Mouse (Mus musculus): ENCODE measurements at regions not wholly inside any gene's neighbourhood (a gene's known extent, or its start where the extent isn't known, plus 50 kb on each side); places are given as distances from the start of the nearest gene placed in this dataset.
"Not testable (repeated sequence)": the region's sequence is repeated elsewhere in the genome, so short reads cannot be mapped to it uniquely, and the experiment has no call there.

DNA sequence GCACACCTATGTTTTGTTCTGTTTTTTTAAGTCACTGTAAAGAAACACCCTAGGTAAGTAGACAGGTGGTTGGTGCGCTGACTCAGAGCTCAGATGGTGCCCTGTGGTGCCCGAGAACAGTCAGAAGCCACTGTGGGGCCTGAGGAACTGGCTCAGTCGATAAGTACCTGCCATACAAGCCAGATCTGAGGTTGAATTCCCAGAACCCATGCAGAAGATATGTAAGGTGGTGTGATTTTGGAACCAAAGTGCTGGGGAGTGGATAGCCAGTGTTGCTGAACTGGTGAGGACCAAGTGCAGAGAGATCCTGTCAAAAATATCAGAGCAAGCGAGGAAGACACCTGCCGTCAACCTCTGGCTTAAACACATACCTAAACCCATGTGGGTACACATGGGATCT, 65.4 kb downstream of the Chst1 start:
- DNase-seq (ENCODE audit: low spot score) = no peak

DNA sequence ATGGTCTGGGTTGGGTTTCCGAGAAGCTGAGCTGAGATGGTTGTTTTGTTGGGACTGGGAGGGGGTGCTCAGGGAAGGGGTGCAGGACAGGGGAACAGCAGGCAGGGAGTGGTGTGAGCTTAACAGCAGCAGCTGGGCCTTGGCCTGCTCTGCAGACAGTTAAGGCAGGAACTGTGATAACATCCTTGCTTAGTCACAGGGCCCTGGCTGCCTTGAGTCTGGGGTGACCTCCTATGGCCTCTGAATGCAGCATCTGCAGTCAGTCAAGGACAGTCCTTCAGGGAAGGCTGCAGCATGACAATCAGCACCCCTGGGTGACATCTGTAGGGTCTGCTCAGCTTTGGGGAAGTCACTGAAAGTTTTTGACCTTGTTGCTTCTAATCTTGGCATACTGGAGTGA, 67.7 kb downstream of the Chst1 start:
- DNase-seq (ENCODE audit: low spot score) = no peak

DNA sequence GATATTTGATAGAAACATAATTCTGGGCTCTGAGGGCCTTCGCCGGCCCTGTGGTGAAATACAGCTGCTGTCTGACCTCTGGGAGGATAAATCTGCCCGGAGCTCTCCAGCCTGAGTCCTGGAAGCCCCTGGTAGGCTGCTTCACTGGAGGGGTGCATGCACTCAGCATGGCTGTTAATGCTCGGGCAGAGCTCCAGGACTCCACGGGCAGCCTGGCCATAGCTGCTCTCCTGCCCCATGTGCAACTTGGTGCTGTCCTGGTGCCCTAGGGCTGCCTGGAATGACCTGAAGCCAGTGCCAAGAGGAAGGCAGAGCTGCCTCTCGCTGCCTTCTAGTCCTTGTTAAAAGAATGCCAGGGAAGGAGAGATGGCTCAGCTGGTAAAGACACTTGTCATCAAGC, 68.2 kb downstream of the Chst1 start:
- no peak for DNase-seq (ENCODE audit: low spot score)

- not testable (repeated sequence) for DNase-seq (ENCODE audit: low spot score)
These were observed 70.0 kb downstream of the Chst1 start for GRCm38 (mm10) chr2:92669431-92670081.

DNA sequence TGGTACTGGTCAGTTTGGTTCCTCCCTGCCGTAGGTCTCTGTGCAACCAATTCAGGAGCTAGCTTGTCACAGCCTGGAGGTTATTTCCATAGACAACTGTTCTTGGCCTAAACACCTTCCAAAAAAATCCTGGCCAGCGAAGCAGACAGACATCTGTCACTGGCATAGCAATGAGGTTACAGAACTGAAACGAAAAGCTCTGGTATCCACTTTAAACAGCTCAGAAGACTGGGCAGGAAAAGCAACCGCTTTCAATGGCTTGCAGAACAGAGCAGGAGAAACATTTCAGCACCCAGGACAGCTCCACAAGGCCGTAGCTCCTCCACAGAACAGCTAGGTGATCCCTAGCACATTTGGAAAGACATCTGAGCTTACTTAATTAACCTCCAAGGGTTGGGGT, 72.1 kb downstream of the Chst1 start:
- peak; percentile 21 for DNase-seq (ENCODE audit: low spot score)

DNA sequence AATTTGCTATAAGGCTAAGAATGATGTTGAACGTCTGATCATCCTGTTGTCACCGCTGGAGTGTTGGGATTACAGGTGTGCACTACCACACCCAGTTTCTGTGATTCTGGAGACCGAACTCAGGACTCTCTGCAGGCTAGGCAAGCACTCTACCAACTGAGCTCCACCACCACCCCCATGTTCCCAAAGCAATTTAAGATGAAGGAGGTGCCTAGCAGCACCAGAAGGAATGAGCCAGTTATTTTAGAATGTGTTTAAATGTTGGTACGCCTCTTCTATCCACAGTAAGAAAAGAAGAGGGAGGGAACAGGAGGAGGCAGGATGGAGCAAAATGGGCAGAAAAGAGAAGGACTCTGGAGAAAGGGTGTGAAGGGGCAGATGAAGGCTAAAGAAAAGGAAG, 72.6 kb downstream of the Chst1 start:
- no peak for DNase-seq (ENCODE audit: low spot score)

GRCm38 (mm10) chr2:92673064-92673813, 73.7 kb downstream of the Chst1 start:
- no peak for DNase-seq (ENCODE audit: low spot score)

GRCm38 (mm10) chr2:92673931-92674330, 74.4 kb downstream of the Chst1 start:
- no peak for DNase-seq (ENCODE audit: low spot score)

- no peak for DNase-seq (ENCODE audit: low spot score)
These were observed 75.7 kb downstream of the Chst1 start for GRCm38 (mm10) chr2:92675247-92675646.

GRCm38 (mm10) chr2:92678276-92678930, 78.9 kb downstream of the Chst1 start:
- no peak for DNase-seq (ENCODE audit: low spot score)

- no peak for DNase-seq (ENCODE audit: low spot score)
These were observed 79.6 kb downstream of the Chst1 start for GRCm38 (mm10) chr2:92678999-92679704.

GRCm38 (mm10) chr2:92682256-92682655, 82.7 kb downstream of the Chst1 start:
- no peak for DNase-seq (ENCODE audit: low spot score)

DNA sequence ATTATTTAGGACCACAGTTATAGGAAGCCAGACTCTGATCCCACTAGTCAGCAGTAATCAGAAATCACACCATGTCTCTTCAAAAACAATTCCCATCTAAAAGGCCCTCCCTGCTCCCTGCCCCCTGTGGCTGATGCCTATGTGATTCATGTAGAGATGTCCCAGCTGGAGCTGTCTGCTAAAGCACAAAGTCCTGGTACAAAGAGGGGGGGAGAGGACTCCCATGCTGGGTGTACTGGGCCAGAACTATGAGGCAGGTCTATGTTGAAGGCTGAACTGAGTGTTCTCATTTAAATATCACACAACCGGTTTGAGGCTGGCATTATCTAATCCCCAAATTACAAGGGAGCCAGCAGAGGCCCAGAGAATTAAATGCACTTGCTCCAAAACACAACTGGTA, 88.2 kb downstream of the Chst1 start:
- DNase-seq (ENCODE audit: low spot score) = no peak

DNA sequence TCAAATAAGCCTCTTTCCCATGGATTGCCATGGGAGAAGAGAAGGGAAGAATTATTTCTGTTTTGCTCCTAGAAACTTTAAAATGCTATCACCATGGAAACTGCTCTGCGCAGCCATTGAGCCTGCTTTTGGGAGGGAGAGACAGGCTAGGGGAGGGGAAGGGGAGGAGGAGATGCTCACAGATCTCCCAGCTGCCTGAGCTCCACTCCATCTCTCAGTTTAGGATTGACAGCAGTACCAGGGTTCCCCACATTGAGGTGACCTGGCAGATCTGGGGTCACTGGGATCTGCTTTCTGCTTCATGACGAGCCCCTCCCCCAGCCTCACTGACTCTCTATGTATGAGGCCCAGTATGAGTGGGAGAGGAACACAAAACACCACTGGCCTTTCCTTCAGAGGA, 89.7 kb downstream of the Chst1 start:
- no peak for DNase-seq (ENCODE audit: low spot score)

- DNase-seq (ENCODE audit: low spot score) = no peak
These were observed 90.8 kb downstream of the Chst1 start for GRCm38 (mm10) chr2:92690304-92690703.

DNA sequence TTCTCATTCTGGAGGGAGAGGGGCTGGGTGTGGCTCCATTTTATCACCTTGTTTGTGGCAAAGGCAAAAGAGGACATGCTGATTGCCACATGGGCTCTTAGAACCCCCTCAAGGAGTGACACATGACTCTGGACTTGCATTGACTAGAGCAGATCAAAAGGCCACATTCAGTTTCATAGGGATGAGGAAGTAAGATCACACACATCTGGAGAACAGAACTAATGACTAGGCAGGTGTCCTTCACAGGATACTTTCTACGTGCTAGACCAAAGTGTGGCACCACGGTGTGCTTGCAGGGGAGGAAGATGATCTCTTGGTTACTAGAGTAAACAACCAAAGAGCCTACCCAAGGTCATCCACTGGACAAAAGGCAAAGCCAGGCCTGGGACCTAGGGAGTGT, 91.9 kb downstream of the Chst1 start:
- DNase-seq (ENCODE audit: low spot score) = no peak

DNA sequence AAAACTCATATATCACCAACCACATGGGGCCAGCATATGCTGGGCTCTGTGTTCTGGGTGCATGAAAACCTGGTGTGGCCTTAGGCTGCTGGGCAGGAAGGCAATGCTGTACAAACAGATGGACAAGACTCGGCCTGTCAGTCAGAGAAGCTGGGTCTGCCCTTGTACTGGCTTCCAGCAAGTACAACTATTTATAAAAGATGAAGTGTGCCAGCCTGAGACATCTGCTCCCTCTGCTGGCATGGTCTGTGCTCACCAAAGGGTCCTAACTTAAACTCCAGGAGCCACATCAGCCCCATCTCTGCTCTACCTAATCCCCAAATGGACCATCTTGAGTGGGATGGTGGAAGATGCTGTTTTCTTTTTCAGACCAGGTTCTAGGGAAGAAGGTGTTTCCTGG, 93.1 kb downstream of the Chst1 start:
- no peak for DNase-seq (ENCODE audit: low spot score)

DNA sequence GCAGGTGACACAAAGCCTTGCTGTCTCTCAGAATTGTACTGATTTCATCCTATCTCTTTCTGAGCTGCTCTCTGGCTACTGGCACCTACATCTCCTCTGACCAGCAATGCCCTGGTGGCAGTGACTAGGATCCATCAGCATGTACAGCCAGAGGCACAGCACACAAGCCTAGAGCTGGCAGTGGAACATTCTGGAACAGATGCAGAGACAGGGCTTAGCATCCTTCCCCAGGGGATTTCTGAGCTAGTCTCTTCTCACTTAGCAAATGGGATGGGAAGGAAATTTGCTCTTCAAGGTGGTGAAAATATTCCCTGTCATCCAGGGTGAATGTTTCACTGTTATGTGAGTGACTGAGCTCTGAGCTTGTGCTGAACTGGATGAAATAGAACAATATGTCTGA, 93.5 kb downstream of the Chst1 start:
- no peak for DNase-seq (ENCODE audit: low spot score)

GRCm38 (mm10) chr2:92694797-92695196, 95.3 kb downstream of the Chst1 start:
- DNase-seq (ENCODE audit: low spot score) = no peak

DNA sequence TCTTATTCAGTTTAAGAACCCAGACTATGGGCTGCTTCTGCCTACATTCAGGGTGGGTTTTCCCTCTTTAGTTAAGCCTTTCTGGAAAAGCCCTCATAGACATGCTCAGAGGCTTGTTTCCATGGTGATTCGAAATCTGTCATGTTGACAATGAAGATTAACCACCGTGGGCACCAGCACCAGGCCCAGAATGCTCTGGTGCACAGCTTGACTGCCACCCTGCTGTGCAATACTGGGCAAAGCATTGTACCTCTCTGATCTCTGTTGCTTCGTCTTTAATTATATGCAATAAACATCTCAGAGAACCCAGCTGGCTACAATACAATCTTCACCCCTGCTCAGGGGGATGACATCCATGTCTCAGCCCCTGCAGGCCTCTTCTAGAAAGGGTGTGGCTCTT, 96.4 kb downstream of the Chst1 start:
- DNase-seq (ENCODE audit: low spot score) = no peak

DNA sequence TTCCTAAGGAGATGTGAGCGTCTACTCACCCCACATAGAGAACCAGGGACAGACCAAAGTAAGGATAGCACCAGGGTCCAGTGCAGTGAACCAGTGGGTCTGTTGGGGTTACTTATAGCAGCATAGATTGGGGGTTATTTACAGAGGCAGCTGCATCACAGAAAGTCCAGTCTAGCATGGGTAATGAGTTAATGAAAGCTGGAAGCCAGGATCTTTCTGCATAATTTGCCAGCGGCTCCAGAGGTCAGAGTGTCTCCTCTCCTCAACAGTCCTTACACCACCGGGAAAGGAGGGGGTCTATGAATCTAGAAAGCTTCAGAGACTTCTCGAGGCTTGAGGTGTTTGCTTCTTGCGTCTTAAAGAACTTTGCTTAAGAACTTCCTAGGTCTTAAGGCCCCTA, 98.2 kb downstream of the Chst1 start:
- no peak for DNase-seq (ENCODE audit: low spot score)

GRCm38 (mm10) chr2:92699360-92699759, 99.9 kb downstream of the Chst1 start:
- no peak for DNase-seq (ENCODE audit: low spot score)

DNA sequence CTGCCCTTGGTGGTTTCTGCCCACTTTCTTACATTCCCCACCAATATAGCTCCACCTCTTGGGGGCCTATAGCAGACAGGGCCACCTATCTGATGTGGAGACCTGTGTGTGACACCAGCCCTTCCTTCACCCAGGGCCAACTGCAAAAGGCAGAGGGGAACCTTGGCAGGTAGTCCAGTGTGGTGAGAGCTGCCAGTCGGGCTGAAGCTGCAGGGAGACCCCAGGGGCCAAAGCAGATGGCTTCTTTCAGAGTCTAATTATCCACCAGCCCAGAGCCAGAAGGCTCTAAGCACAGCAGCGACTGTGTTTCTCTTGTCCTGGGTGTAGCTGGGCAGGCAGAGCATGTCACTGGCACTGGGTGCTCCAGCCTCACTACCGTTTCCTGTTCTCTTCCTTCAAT, 104.5 kb downstream of the Chst1 start:
- no peak for DNase-seq (ENCODE audit: low spot score)
